Mouse (Mus musculus): ENCODE measurements around the gene Cask. TPM values are rescaled to one million over a fixed set of nuclear protein-coding genes. Genes with fewer than 3 reads are reported as not detected.
A peak's percentile ranks its signal among the peaks of the same experiment; 100 is the strongest.

Gene Cask
- polyA plus RNA-seq, 1 experiment from 2014 or later, result 64.0 TPM

- WGBS, result 75% methylated on average over 4 of the region's 4 CpGs
- H3K4me1 ChIP-seq (ENCODE audit: control insufficient read depth, insufficient read depth, low read length), result no peaks in the 10 kb centered on the region
- H3K36me3 ChIP-seq (ENCODE audit: control insufficient read depth, insufficient read depth, low read length), result no peaks in the 10 kb centered on the region
- H3K9me3 ChIP-seq (ENCODE audit: control insufficient read depth, low read length), result no peaks in the 10 kb centered on the region
- H3K4me3 ChIP-seq (replicated peaks; ENCODE audit: low read depth, low read length), result no peak overlapping the region
- H3K27me3 ChIP-seq (ENCODE audit: control insufficient read depth, insufficient read depth, low read length), result no peaks in the 10 kb centered on the region
- no peak overlapping the region for H3K27ac ChIP-seq (replicated peaks; ENCODE audit: low read depth, low read length)
- ATAC-seq (ENCODE audit: low FRiP score, low TSS enrichment), result no peak
- H3K9ac ChIP-seq (replicated peaks; ENCODE audit: low read length), result no peak overlapping the region
- H3K4me2 ChIP-seq (ENCODE audit: low read length), result no peak overlapping the region
- DNase-seq, result no peak
Measured at GRCm38 (mm10) chrX:13659201-13659890, 191.8 kb downstream of the Cask start.

GRCm38 (mm10) chrX:13658616-13659140, 192.5 kb downstream of the Cask start:
- no peaks in the 10 kb centered on the region for H3K36me3 ChIP-seq (ENCODE audit: control insufficient read depth, insufficient read depth, low read length)
- no peak overlapping the region for H3K27ac ChIP-seq (replicated peaks; ENCODE audit: low read depth, low read length)
- no peaks in the 10 kb centered on the region for H3K4me1 ChIP-seq (ENCODE audit: control insufficient read depth, insufficient read depth, low read length)
- no peak for ATAC-seq (ENCODE audit: low FRiP score, low TSS enrichment)
- no peak overlapping the region for H3K4me2 ChIP-seq (ENCODE audit: low read length)
- DNase-seq, result no peak
- H3K27me3 ChIP-seq (ENCODE audit: control insufficient read depth, insufficient read depth, low read length), result no peaks in the 10 kb centered on the region
- no peaks in the 10 kb centered on the region for H3K9me3 ChIP-seq (ENCODE audit: control insufficient read depth, low read length)
- WGBS, result 75% methylated on average over 3 of the region's 3 CpGs
- H3K4me3 ChIP-seq (replicated peaks; ENCODE audit: low read depth, low read length), result no peak overlapping the region
- no peak overlapping the region for H3K9ac ChIP-seq (replicated peaks; ENCODE audit: low read length)

- H3K4me2 ChIP-seq (ENCODE audit: low read length), result no peak overlapping the region
- ATAC-seq (ENCODE audit: low FRiP score, low TSS enrichment) (no peak), DNase-seq (peak; percentile 75)
- 12% methylated on average over 1 of the region's 1 CpGs for WGBS
- H3K27ac ChIP-seq (replicated peaks; ENCODE audit: low read depth, low read length), result no peak overlapping the region
- H3K27me3 ChIP-seq (ENCODE audit: control insufficient read depth, insufficient read depth, low read length), result no peaks in the 10 kb centered on the region
- H3K4me3 ChIP-seq (replicated peaks; ENCODE audit: low read depth, low read length), result no peak overlapping the region
- H3K36me3 ChIP-seq (ENCODE audit: control insufficient read depth, insufficient read depth, low read length), result no peaks in the 10 kb centered on the region
- no peaks in the 10 kb centered on the region for H3K9me3 ChIP-seq (ENCODE audit: control insufficient read depth, low read length)
- H3K4me1 ChIP-seq (ENCODE audit: control insufficient read depth, insufficient read depth, low read length), result no peaks in the 10 kb centered on the region
- H3K9ac ChIP-seq (replicated peaks; ENCODE audit: low read length), result no peak overlapping the region
Measured at GRCm38 (mm10) chrX:13656721-13657120, 194.4 kb downstream of the Cask start.

GRCm38 (mm10) chrX:13655906-13656305, 195.3 kb downstream of the Cask start:
- H3K27me3 ChIP-seq (ENCODE audit: control insufficient read depth, insufficient read depth, low read length), result no peaks in the 10 kb centered on the region
- no peaks in the 10 kb centered on the region for H3K4me1 ChIP-seq (ENCODE audit: control insufficient read depth, insufficient read depth, low read length)
- DNase-seq, result no peak
- H3K36me3 ChIP-seq (ENCODE audit: control insufficient read depth, insufficient read depth, low read length), result no peaks in the 10 kb centered on the region
- H3K9me3 ChIP-seq (ENCODE audit: control insufficient read depth, low read length), result no peaks in the 10 kb centered on the region
- no peak overlapping the region for H3K4me2 ChIP-seq (ENCODE audit: low read length)
- no peak overlapping the region for H3K27ac ChIP-seq (replicated peaks; ENCODE audit: low read depth, low read length)
- ATAC-seq (ENCODE audit: low FRiP score, low TSS enrichment), result no peak
- 89% methylated on average over 6 of the region's 6 CpGs for WGBS
- no peak overlapping the region for H3K4me3 ChIP-seq (replicated peaks; ENCODE audit: low read depth, low read length)
- H3K9ac ChIP-seq (replicated peaks; ENCODE audit: low read length), result no peak overlapping the region

- H3K27me3 ChIP-seq (ENCODE audit: control insufficient read depth, insufficient read depth, low read length), result no peaks in the 10 kb centered on the region
- no peaks in the 10 kb centered on the region for H3K4me1 ChIP-seq (ENCODE audit: control insufficient read depth, insufficient read depth, low read length)
- no peak overlapping the region for H3K4me2 ChIP-seq (ENCODE audit: low read length)
- H3K36me3 ChIP-seq (ENCODE audit: control insufficient read depth, insufficient read depth, low read length), result no peaks in the 10 kb centered on the region
- H3K9me3 ChIP-seq (ENCODE audit: control insufficient read depth, low read length), result no peaks in the 10 kb centered on the region
- no peak for DNase-seq
- H3K9ac ChIP-seq (replicated peaks; ENCODE audit: low read length), result no peak overlapping the region
- ATAC-seq (ENCODE audit: low FRiP score, low TSS enrichment), result no peak
- 88% methylated on average over 3 of the region's 3 CpGs for WGBS
- no peak overlapping the region for H3K4me3 ChIP-seq (replicated peaks; ENCODE audit: low read depth, low read length)
- no peak overlapping the region for H3K27ac ChIP-seq (replicated peaks; ENCODE audit: low read depth, low read length)
Measured at GRCm38 (mm10) chrX:13655005-13655421, 196.2 kb downstream of the Cask start.

GRCm38 (mm10) chrX:13652291-13652690, 198.9 kb downstream of the Cask start:
- H3K4me2 ChIP-seq (ENCODE audit: low read length), result no peak overlapping the region
- no peaks in the 10 kb centered on the region for H3K4me1 ChIP-seq (ENCODE audit: control insufficient read depth, insufficient read depth, low read length)
- DNase-seq, result no peak
- H3K27ac ChIP-seq (replicated peaks; ENCODE audit: low read depth, low read length), result no peak overlapping the region
- H3K9ac ChIP-seq (replicated peaks; ENCODE audit: low read length), result no peak overlapping the region
- H3K27me3 ChIP-seq (ENCODE audit: control insufficient read depth, insufficient read depth, low read length), result no peaks in the 10 kb centered on the region
- no peaks in the 10 kb centered on the region for H3K36me3 ChIP-seq (ENCODE audit: control insufficient read depth, insufficient read depth, low read length)
- no peaks in the 10 kb centered on the region; the same call in 1 of the 2 replicates for H3K9me3 ChIP-seq (ENCODE audit: control insufficient read depth, low read length)
- no peak for ATAC-seq (ENCODE audit: low FRiP score, low TSS enrichment)
- WGBS, result 92% methylated on average over 1 of the region's 1 CpGs
- H3K4me3 ChIP-seq (replicated peaks; ENCODE audit: low read depth, low read length), result no peak overlapping the region

- no peaks in the 10 kb centered on the region for H3K27me3 ChIP-seq (ENCODE audit: control insufficient read depth, insufficient read depth, low read length)
- ATAC-seq (ENCODE audit: low FRiP score, low TSS enrichment), result no peak
- no peaks in the 10 kb centered on the region; the same call in 1 of the 2 replicates for H3K9me3 ChIP-seq (ENCODE audit: control insufficient read depth, low read length)
- no peaks in the 10 kb centered on the region for H3K4me1 ChIP-seq (ENCODE audit: control insufficient read depth, insufficient read depth, low read length)
- H3K4me2 ChIP-seq (ENCODE audit: low read length), result no peak overlapping the region
- WGBS, result 81% methylated on average over 2 of the region's 2 CpGs
- no peak overlapping the region for H3K4me3 ChIP-seq (replicated peaks; ENCODE audit: low read depth, low read length)
- H3K9ac ChIP-seq (replicated peaks; ENCODE audit: low read length), result no peak overlapping the region
- no peak for DNase-seq
- H3K36me3 ChIP-seq (ENCODE audit: control insufficient read depth, insufficient read depth, low read length), result no peaks in the 10 kb centered on the region
- no peak overlapping the region for H3K27ac ChIP-seq (replicated peaks; ENCODE audit: low read depth, low read length)
Measured at GRCm38 (mm10) chrX:13651889-13652288, 199.3 kb downstream of the Cask start.

GRCm38 (mm10) chrX:13638894-13639293, 212.3 kb downstream of the Cask start:
- H3K9ac ChIP-seq (replicated peaks; ENCODE audit: low read length), result no peak overlapping the region
- no peak overlapping the region for H3K27ac ChIP-seq (replicated peaks; ENCODE audit: low read depth, low read length)
- H3K4me3 ChIP-seq (replicated peaks; ENCODE audit: low read depth, low read length), result no peak overlapping the region
- DNase-seq (no peak), ATAC-seq (ENCODE audit: low FRiP score, low TSS enrichment) (no peak)
- H3K27me3 ChIP-seq (ENCODE audit: control insufficient read depth, insufficient read depth, low read length), result no peaks in the 10 kb centered on the region
- H3K9me3 ChIP-seq (ENCODE audit: control insufficient read depth, low read length), result no peaks in the 10 kb centered on the region
- no peak overlapping the region for H3K4me2 ChIP-seq (ENCODE audit: low read length)
- 75% methylated on average over 2 of the region's 2 CpGs for WGBS
- no peaks in the 10 kb centered on the region for H3K36me3 ChIP-seq (ENCODE audit: control insufficient read depth, insufficient read depth, low read length)
- no peaks in the 10 kb centered on the region for H3K4me1 ChIP-seq (ENCODE audit: control insufficient read depth, insufficient read depth, low read length)

GRCm38 (mm10) chrX:13636398-13636797, 214.8 kb downstream of the Cask start:
- no peak overlapping the region for H3K4me3 ChIP-seq (replicated peaks; ENCODE audit: low read depth, low read length)
- H3K36me3 ChIP-seq (ENCODE audit: control insufficient read depth, insufficient read depth, low read length), result no peaks in the 10 kb centered on the region
- no peak overlapping the region for H3K4me2 ChIP-seq (ENCODE audit: low read length)
- no peaks in the 10 kb centered on the region for H3K4me1 ChIP-seq (ENCODE audit: control insufficient read depth, insufficient read depth, low read length)
- no peak overlapping the region for H3K27ac ChIP-seq (replicated peaks; ENCODE audit: low read depth, low read length)
- WGBS, result 96% methylated on average over 1 of the region's 1 CpGs
- ATAC-seq (ENCODE audit: low FRiP score, low TSS enrichment) (no peak), DNase-seq (no peak)
- no peaks in the 10 kb centered on the region for H3K9me3 ChIP-seq (ENCODE audit: control insufficient read depth, low read length)
- no peak overlapping the region for H3K9ac ChIP-seq (replicated peaks; ENCODE audit: low read length)
- H3K27me3 ChIP-seq (ENCODE audit: control insufficient read depth, insufficient read depth, low read length), result no peaks in the 10 kb centered on the region
